Mouse (Mus musculus) MEL (cell line): ENCODE data around the gene Ccdc34.

ENCODE experiments used
- CTCF ChIP-seq, 3 experiments: IDR thresholded peaks in 2 of 3; conservative IDR thresholded peaks in 1 of 3; 2 replicates each; pipeline ENCODE4 v1.5.1; 2011 to 2012; ENCODE audit warnings: low read length in 3 of 3, low read depth in 2 of 3, mild to moderate bottlenecking in 2 of 3, improper control_type of control experiment in 1 of 3, inconsistent platforms in 1 of 3, mixed read lengths in 1 of 3, moderate library complexity in 1 of 3; ENCODE audit not compliant: control insufficient read depth in 1 of 3, insufficient read depth in 1 of 3, poor library complexity in 1 of 3, severe bottlenecking in 1 of 3
- ETS1 ChIP-seq: IDR thresholded peaks from 2 replicates; pipeline ENCODE4 v1.6.1; 2012; ENCODE audit warnings: low read depth, mild to moderate bottlenecking, inconsistent platforms, low read length, improper control_type of control experiment, moderate library complexity
- GATA1 ChIP-seq: IDR thresholded peaks from 2 replicates; pipeline ENCODE4 v1.6.1; 2011; ENCODE audit warnings: low read depth, low read length, improper control_type of control experiment
- SIN3A ChIP-seq: IDR thresholded peaks from 2 replicates; pipeline ENCODE4 v1.6.1; 2012; ENCODE audit warnings: low read length, improper control_type of control experiment, inconsistent platforms
- ZC3H11A ChIP-seq: IDR thresholded peaks from 2 replicates; pipeline ENCODE4 v1.6.1; 2012; ENCODE audit warnings: low read depth, mild to moderate bottlenecking, inconsistent platforms, low read length, improper control_type of control experiment

DNA sequence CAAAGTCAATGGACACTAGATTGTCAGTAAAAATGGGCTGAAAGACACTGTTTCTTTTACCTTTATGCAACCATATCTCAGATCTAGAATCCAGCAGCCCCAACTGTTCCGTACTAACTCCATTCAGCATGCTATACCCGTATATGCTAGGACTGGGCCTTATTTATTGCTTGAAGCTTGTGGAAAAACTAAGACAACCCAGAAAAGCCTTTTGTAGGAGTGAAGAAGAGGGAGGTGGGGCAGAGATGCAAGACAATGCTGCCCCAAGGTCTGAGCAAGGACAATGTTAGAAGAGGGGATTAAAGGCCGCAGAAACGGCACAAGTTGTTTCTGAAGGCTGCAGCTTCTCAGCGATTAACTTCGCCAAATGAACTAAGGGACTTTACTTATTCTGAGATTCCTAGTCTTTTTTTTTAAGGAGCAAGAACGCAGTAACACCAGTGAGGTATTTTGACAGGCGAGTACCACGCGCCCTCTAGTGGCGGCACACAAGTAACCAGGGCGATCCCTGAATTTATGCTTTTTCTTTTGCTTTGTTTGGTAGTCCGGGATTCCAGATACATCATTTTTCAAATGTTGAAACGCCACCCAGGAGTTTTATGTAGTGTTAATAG, 187.2 kb downstream of the Ccdc34 start:
- TF ChIP-seq ETS1 (no peak), SIN3A (no peak), GATA1 (no peak), CTCF (IDR thresholded peaks at IDR 0.05 in 2 of 3, conservative IDR thresholded peaks at IDR 0.05 in 1 of 3; ENCODE audit: control insufficient read depth in 1 of 3, insufficient read depth in 1 of 3, low read depth in 2 of 3, low read length in 3 of 3, poor library complexity in 1 of 3, severe bottlenecking in 1 of 3) (peak; percentile 73 to 91 (median 91)), ZC3H11A (peak; percentile 91)
